Mouse (Mus musculus) embryonic fibroblast, embryonic 13.5 days (primary cell): ENCODE measurements around the gene Nell2.

Experiments used
- CTCF ChIP-seq: IDR thresholded peaks from 2 replicates; pipeline ENCODE4 v1.5.1; 2011; ENCODE audit warnings: mild to moderate bottlenecking, control low read depth, low read length, moderate library complexity, borderline replicate concordance; ENCODE audit not compliant: insufficient read depth
- POLR2A ChIP-seq: IDR thresholded peaks from 2 replicates; pipeline ENCODE4 v1.6.1; 2011; ENCODE audit warnings: low read depth, mild to moderate bottlenecking, control low read depth, low read length, moderate library complexity

GRCm38 (mm10) chr15:95354806-95355205 lies 173.6 kb downstream of the Nell2 start:
- no peak for TF ChIP-seq CTCF
- no peak for TF ChIP-seq POLR2A
